Mouse (Mus musculus): ENCODE data around the gene AI837181. TPM values are rescaled to one million over a fixed set of nuclear protein-coding genes. Genes with fewer than 3 reads are reported as not detected.

AI837181 gene
- 85.1 and 96.6 TPM in 2 replicates for polyA plus RNA-seq (2012; rRNA removed)

DNA sequence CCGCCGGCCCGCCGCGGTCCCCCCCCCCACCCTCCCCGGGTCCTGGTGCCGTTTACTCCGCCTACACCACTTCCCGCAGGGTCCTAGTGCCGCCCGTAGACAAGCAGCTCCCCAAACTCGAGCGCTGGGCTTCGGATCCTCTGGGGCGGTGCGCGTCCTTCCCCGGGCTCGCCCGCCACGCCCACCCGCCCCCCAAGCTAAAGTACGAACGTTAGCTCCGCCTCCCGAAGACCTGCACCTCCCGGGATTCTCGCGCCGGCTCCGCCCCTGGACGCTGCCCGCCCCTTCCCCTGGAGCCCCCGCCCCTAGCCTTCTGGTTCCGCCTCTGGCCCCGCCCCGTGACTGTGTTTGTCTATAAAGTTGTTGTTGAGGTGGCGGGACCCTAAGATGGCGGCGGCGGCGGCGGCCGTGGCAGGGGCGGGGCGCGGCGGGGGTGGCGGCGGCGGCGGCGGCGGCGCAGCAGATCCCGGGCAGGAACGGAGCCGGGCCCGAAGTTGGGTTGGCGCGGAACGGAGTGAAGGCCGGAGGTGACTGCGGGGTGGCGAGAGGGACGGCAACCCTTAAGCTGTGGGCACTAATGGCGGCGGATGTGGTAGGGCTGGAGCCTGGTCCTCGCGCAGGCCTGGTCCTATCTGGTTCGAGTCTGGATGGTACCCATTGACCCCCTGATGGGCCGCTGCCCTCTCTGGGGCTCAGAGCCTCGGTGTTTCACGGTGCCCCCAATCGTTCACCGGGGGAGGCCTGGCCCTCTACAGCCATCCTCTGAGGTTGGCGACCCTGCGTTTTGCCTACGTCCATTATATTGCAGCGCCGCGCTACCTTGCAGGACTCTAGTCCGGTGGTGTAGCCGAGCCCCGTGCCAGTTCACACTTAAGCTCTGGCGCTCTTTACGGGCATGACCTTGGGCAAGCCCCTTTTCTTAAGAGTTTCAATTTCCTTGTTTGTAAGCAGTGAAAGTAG, at the start of gene AI837181, which contains the start of gene Drap1:
Gene AI837181 (plus strand): TSS at position 363 of the 960 bp plus-strand sequence.
Gene Drap1 (minus strand): TSS at position 198 of the 960 bp plus-strand sequence.

DNA sequence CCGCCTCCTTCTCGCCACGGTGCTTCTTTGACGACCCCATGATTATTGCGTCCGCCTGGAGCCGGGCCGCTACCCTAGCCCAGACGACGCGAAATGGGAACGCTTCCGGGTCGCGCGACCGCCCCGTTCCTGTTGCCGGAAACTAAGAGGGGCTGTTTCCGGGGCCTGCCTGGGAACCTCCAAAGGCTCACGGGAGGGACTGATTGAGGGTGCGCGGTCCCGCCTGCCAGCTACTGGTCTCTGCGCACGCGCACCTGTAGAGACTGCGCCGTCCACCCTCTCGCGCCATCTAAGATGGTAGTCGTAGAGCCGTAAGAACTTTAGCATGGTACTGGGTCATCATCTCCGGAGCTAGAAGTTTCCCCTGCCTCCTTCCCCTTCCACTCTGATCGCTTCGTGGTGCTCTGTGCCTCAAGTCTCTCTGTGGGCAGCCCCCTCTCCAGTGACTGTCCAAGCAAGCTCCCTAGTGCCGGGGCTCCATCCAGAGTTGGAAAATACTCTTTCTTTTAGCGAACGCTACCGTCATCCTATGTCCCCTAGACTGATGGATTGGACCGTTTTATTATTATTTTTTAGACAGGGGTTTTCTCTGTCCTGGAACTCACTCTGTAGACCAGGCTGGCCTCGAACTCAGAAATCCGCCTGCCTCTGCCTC, 36.2 kb upstream of the AI837181 start, which contains the start of gene Sart1:
Gene Sart1 (minus strand): TSS at position 116 of the 655 bp plus-strand sequence.

DNA sequence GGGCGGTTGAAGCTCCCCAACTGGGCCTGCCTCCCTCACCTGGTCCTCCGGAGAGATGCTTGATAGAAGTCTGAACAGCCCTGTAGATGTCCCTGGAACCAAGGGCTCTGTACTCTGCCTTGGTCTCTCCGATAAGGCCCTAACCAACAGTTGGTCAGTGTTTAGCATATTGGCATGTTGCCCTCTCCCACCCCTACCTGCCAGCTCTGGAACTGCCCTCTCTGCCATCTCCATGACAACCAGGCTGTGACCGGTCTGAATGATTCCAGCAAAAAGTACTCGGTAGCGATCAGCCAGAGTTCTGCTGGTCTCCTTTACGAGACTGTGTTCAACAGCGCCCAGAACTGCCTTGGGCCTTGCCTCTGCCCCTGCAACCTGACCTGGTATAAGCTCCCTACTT, 22.7 kb upstream of the AI837181 start, which contains the start of gene Tsga10ip:
Gene Tsga10ip (minus strand): TSS at position 234 of the 400 bp plus-strand sequence.

DNA sequence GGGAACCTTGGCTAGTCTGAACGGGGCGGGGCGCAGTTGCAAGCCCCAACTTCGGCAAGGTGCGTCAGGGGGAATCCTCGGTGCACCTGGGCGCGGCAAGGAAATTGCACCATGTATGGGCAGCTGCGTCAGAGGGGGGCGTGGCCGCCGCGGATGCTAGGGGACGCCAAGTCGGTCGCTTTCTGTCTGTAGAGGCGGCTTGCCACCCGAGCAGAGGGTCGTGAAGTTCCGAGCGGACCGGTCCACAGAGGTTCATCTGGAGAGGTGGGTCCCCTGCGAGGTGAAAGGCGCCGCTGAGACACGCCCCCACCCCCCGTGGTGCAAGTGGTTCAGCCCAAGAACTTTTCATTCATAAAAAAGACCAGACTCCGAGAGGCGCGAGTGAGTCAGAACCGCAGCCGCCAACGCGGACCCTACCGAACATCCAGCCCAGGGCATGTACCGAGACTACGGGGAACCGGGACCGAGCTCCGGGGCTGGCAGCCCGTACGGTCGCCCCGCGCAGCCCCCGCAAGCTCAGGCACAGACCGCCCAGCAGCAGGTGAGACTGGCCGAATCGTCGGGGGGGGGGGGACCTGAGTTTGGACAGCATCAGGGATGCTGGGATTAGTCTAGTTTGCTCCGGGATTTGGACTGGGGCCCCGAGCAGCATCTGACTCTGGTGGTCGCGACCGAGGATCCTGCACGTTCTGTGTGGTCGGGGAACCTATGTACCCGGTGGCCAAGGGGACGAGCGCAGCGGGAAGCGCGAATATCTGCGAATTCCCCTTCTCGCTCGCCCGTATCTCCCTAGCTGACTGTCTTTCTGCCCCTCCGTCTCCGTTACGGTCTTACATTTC, 22.8 kb downstream of the AI837181 start, which contains the start of gene Fosl1:
Gene Fosl1 (plus strand): TSS at position 33 of the 839 bp plus-strand sequence.

DNA sequence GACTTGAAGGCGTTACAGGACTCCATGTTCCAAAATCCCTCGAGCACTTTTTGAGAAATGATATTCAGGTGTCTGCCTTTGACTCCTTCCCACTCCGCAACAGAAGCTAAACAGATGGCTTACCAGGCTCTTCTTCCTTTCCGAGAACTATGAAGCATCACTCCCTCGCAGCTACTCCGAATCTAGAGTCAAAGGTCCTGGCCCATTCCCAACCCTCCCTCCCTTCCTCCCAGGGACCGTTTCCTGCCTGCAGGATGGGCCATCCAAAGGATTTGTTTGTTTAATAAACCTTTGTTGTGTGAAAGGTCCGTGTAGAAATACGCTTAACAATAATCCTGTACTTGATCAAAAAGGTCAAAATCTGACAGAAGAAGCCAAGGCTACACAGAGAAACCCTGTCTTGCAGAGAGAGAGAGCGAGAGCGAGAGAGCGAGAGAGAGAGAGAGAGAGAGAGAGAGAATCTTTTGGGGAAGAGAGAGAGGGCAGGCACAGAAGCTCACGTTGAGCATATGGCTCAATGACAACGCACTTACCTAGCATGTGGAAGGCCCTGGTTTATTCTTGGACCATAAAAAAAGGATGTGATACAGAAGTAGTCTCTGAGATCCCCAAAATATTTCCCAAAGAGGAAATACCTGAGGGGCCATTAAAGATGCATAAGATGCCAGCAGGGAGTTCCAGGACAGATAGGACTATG, 33.0 kb downstream of the AI837181 start, which contains the start of gene Ccdc85b:
Gene Ccdc85b (minus strand): TSS at position 149 of the 697 bp plus-strand sequence.

DNA sequence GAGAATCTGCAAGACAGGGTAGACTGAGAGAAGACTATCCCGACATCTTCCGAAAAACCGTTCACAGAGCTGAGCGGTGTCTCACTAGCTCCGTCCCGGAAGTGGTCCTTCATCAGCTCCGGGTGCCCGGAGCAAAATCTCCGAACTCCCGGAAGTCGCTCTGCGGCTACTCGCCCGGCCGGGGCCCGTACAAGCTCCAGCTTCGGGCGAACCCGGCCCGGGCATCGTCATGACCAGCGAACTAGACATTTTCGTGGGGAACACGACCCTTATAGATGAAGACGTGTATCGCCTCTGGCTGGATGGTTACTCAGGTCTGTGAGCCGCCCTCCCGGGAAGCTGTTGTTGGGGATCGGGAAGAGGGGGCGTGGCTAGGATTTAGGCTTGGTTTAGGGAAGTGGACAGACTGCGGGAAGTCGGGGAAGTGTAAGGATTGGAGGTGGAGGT, 35.5 kb downstream of the AI837181 start, which contains the start of gene Fibp:
Gene Fibp (plus strand): TSS at position 151 of the 447 bp plus-strand sequence.

DNA sequence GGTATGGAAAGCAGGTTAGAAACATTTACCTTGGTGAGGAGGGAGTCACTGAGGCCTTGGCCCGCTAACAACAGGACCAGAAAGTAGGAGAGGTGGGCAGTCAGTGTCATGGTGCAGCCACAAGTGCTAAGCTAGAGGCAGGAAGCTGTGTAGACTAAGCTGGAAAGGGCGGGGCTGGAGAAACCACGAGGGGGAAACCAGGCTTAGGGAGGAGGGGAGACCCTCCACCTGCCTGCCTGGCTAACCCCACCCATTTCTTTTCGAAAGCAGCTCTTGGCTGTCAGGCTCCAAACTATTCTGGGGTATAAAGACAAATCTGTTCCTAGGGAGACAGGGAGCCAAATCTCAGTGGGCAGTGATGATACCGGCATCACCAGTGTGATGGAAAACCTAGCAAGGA, 43.4 kb downstream of the AI837181 start, which contains the start of gene Ctsw:
Gene Ctsw (minus strand): TSS at position 134 of the 400 bp plus-strand sequence.

DNA sequence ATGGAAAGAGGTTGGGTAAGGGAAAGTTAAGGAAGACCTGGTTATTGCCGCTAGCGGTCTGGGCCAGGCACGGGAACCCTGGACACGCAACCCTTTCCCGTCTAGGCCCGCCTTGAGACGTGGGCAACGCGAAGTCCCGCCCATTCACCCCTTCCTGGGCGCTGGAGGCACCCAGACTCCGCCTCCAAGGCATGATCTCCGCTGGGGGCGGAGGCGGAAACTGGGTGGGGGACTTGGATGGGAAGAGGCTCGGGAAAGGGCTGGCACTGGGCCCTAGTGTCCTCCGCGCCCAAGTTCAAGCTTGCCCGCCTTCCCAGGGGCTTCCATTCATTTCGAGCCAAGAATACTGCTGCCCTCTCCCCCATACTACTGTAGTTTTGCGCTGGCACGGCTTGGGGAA, 48.8 kb downstream of the AI837181 start, which contains the start of gene Efemp2:
Gene Efemp2 (plus strand): TSS at position 235 of the 400 bp plus-strand sequence.

Other genes starting within 250 kb of the AI837181 start
- 12.2 and 14.3 TPM in 2 replicates for gene Pacs1, start 152.0 kb upstream of the AI837181 start, polyA plus RNA-seq (2012; rRNA removed)
- 98.0 and 109 TPM in 2 replicates for gene Sf3b2, start 129.7 kb upstream of the AI837181 start, polyA plus RNA-seq (2012; rRNA removed)
- 0.16 and 0.31 TPM in 2 replicates for gene Gal3st3, start 126.8 kb upstream of the AI837181 start, polyA plus RNA-seq (2012; rRNA removed)
- not detected in 2 replicates for gene Catsper1, start 89.4 kb upstream of the AI837181 start, polyA plus RNA-seq (2012; rRNA removed)
- gene Cst6, start 75.6 kb upstream of the AI837181 start, polyA plus RNA-seq (2012; rRNA removed): 7.1 and 14.1 TPM in 2 replicates
- 19.8 and 21.3 TPM in 2 replicates for gene Eif1ad, start 58.4 kb upstream of the AI837181 start, polyA plus RNA-seq (2012; rRNA removed)
- 71.2 and 91.0 TPM in 2 replicates for gene Banf1, start 58.0 kb upstream of the AI837181 start, polyA plus RNA-seq (2012; rRNA removed)
- gene Sart1, start 36.4 kb upstream of the AI837181 start, polyA plus RNA-seq (2012; rRNA removed): 15.2 and 19.0 TPM in 2 replicates
- gene Tsga10ip, start 22.6 kb upstream of the AI837181 start, polyA plus RNA-seq (2012; rRNA removed): 0.33 and 1.9 TPM in 2 replicates
- 95.7 and 96.8 TPM in 2 replicates for gene Drap1, start 165 bp upstream of the AI837181 start, polyA plus RNA-seq (2012; rRNA removed)
- gene Fosl1, start 22.4 kb downstream of the AI837181 start, polyA plus RNA-seq (2012; rRNA removed): 1.3 and 4.0 TPM in 2 replicates
- gene Ccdc85b, start 32.8 kb downstream of the AI837181 start, polyA plus RNA-seq (2012; rRNA removed): 10.3 and 10.6 TPM in 2 replicates
- gene Fibp, start 35.5 kb downstream of the AI837181 start, polyA plus RNA-seq (2012; rRNA removed): 124 and 150 TPM in 2 replicates
- gene Ctsw, start 43.4 kb downstream of the AI837181 start, polyA plus RNA-seq (2012; rRNA removed): 2.0 and 3.5 TPM in 2 replicates
- 52.6 and 58.6 TPM in 2 replicates for gene Efemp2, start 48.8 kb downstream of the AI837181 start, polyA plus RNA-seq (2012; rRNA removed)
- gene Mus81, start 63.3 kb downstream of the AI837181 start, polyA plus RNA-seq (2012; rRNA removed): 31.9 and 38.6 TPM in 2 replicates
- 350 and 446 TPM in 2 replicates for gene Cfl1, start 65.3 kb downstream of the AI837181 start, polyA plus RNA-seq (2012; rRNA removed)
- 0.30 and 0.34 TPM in 2 replicates for gene 1700020D05Rik, start 78.6 kb downstream of the AI837181 start, polyA plus RNA-seq (2012; rRNA removed)
- 4.2 and 4.4 TPM in 2 replicates for gene Snx32, start 85.4 kb downstream of the AI837181 start, polyA plus RNA-seq (2012; rRNA removed)
- 23.0 and 29.1 TPM in 2 replicates for gene Ovol1, start 135.5 kb downstream of the AI837181 start, polyA plus RNA-seq (2012; rRNA removed)
- gene Ap5b1, start 142.9 kb downstream of the AI837181 start, polyA plus RNA-seq (2012; rRNA removed): 18.2 and 20.7 TPM in 2 replicates
- gene Rnaseh2c, start 176.7 kb downstream of the AI837181 start, polyA plus RNA-seq (2012; rRNA removed): 40.4 and 56.8 TPM in 2 replicates
- 45.6 and 50.6 TPM in 2 replicates for gene Kat5, start 185.1 kb downstream of the AI837181 start, polyA plus RNA-seq (2012; rRNA removed)
- gene Rela, start 212.3 kb downstream of the AI837181 start, polyA plus RNA-seq (2012; rRNA removed): 61.1 and 66.8 TPM in 2 replicates
- 52.0 and 56.1 TPM in 2 replicates for gene Sipa1, start 238.6 kb downstream of the AI837181 start, polyA plus RNA-seq (2012; rRNA removed)

All from colon, adult 2 months (tissue).